Mouse (Mus musculus) retina, adult 2 months (tissue): ENCODE data around the gene Drd4.

Experiments used
- DNase-seq: peaks from one replicate; pipeline ENCODE4 v3.0.0-alpha.2; 2012; ENCODE audit warnings: low read depth, low spot score

Drd4 gene

DNA sequence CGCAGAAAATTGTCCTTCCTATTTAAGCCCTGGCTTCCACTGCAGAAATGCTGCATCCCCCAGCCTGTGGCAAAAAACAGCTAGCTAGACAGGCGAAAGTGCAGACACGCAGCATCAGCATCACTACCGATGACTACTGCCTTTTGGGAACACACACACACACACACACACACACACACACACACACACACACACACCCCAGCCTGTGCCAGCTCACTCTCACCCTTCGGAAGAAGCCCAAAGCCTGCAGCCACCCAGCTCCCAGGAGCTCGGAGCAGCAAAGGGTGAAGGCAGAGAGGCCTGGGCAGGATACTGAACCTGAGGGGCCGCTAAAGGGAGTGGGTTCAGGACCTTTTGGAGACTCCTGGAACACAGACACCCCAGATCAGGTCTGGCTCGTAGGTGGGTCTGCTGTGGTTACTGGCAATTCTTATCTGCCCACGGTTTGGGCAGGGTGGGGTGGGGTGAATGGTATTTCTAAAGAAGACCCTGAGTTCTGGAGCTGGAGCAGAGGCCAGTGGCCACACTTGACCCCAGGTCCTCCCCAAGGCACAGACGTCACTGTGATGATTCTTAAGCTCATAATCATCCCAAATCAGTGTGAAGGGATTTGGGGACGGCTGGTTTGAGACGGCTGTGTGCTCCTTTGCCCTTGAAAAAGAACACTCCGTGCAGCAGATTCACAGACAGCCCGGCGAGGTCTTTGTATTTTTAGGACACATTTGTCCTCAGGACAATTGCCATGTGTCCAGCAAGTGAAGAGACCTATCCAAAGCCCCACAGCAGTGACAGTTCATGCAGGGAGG, 980 bp downstream of the Drd4 start:
- DNase-seq: peak; percentile 87

GRCm38 (mm10) chr7:141293852-141294471, 2.2 kb downstream of the Drd4 start:
- DNase-seq: peak; percentile 29

DNA sequence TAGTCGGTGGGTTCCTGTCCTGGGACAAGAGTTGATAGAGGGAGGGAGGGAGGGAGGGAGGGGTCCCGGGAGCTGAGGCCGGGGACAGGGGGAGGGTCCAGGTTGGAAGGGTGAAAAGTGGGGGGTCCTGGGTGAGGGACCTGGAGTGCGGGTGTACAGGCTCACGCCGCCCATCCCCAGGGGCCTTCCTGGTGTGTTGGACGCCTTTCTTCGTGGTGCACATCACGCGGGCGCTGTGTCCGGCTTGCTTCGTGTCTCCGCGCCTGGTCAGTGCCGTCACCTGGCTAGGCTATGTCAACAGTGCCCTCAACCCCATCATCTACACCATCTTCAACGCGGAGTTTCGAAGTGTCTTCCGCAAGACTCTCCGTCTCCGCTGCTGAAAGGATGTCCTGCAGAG, 2.7 kb downstream of the Drd4 start:
- DNase-seq: no peak

DNA sequence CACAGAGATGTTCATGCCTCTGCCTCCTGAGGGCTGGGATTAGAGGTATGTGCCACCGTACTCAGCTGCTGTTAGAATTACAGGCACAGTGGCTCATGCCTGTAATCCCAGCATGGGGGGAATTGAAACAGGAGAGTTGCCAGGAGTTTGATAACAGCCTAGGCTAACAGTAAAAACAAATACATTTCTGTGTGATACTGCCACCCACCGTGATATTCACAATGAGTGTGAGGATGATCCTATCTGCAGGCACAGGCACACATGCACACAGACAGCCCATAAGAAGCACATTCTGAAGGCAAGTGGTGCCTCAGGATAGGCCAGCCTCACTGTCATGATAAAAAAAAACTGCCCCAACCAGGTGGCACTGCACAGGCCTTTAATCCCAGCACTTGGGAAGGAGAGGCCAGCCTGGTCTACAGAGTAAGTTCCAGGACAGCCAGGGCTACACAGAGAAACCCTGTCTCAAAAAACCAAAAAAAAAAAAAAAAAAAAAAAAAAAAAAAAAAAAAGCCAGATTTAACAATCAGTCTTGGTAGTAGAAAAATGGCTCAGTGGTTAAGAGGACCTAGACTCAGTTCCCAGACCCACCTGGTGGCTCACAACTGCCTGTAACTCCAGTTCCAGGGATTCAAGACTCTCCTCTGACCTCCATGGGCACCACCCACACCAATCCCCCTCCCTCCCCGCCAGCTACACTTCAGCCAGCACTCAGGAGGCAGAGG, 6.3 kb downstream of the Drd4 start:
- no peak for DNase-seq

DNA sequence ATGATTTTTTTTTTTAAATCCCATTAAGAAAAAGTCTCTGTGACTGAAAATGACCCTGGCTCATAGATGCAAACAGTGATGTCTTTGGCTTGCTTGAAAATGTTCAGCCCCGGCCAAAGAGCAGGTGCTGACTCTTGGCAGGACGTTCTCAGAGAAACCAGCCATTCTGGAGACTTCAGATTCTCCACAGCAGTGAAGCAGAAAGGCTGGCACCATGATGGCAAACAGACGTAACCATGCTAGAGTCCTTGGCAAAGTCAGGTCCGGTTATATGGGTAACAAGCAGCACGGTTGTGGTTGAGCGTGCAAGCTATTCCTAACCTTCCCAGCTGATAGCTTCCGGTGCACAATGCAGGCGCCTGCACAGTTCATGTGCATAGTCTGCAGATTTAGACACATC, 7.4 kb downstream of the Drd4 start:
- no peak for DNase-seq

- no peak for DNase-seq
Observed at GRCm38 (mm10) chr7:141301386-141301785, 9.6 kb downstream of the Drd4 start.

DNA sequence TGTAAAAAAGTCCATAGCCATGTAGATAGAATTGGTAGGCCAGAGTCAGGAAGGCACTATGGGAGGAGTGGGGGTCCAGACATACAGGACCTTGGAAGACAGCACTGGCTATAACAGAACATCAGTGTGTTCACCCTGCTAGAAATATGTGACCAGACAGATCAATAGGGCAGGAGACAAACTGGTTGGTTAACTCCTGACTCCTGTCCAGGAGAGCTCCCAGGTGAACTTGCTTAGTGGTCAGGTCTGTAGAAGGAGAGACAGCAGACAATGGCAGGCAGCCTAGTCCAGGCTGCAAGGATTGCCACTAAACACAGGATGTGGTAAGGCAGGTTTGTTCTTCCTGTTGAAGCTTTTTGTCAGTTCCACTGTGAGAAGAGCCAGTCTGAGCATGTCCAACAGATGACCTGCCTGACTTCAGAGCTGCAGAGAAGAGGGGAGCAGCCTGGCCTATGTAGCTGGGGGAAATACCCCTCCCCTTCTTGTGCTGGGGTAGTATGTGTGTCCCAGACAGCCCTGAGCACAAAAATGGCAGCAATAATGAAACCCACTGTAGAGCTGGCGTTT, 11.0 kb downstream of the Drd4 start:
- DNase-seq: no peak

- no peak for DNase-seq
Observed at GRCm38 (mm10) chr7:141304537-141304936, 12.7 kb downstream of the Drd4 start.

DNA sequence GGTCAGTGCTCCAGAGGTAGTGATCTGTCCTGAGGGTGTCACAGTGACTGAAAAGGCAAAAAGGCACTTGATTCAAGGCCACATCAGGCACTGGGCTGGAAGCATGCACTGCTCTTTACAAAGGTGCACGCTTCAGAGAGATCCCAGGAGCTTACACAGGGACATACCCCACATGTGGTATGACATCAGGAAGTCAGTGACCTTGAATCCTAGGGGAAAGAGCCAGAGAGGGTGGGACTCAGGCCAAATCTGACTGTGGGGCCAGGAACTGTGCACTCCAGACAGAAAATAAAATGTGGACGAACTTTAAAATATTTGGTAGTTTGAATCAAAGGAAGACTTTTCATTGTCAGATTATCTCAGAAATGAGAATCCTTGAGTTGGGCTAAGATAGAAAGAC, 22.6 kb downstream of the Drd4 start:
- no peak for DNase-seq

- no peak for DNase-seq
Observed at GRCm38 (mm10) chr7:141315076-141315475, 23.3 kb downstream of the Drd4 start.

GRCm38 (mm10) chr7:141315974-141316373, 24.2 kb downstream of the Drd4 start:
- DNase-seq: no peak

- DNase-seq: no peak
Observed at GRCm38 (mm10) chr7:141317619-141318132, 25.9 kb downstream of the Drd4 start.

GRCm38 (mm10) chr7:141319446-141319845, 27.6 kb downstream of the Drd4 start:
- no peak for DNase-seq

- no peak for DNase-seq
Observed at GRCm38 (mm10) chr7:141324686-141325085, 32.9 kb downstream of the Drd4 start.

- DNase-seq: no peak
Observed at GRCm38 (mm10) chr7:141326546-141327446, 35.0 kb downstream of the Drd4 start.

- peak; percentile 99 for DNase-seq
Observed at GRCm38 (mm10) chr7:141327469-141328372, 35.9 kb downstream of the Drd4 start, which contains the start of the genes Deaf1 and Tmem80. Gene Deaf1 (minus strand): TSS chr7:141327690. Gene Tmem80 (plus strand): TSS chr7:141327739.

DNA sequence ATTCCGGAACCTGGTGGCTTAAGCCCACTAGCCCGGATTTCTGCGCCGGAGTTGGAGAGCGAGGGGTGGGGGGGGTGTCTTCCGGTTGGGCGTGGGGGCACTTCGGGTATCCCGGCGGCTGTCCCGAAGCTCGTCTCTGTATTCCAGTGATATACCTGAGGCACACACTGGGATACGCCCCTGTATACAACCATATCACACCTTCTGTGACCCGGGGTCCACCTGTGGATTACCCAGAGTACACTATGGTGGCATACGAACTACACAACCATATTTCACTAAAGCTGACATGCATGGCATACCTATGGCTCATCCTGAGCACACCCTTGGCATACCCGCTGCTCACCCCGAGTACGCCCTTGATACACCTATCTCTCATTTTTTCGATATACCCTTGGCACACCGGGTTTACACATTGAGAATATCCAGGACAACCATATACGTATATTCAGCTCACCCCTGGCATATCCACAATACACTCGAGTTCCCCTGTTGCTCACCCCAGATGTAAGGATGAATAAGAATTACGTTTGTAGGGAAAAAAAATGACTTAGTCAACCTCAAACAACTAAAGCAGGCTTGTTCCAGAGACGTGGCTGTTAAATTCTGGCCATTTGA, 36.7 kb downstream of the Drd4 start:
- DNase-seq: no peak

DNA sequence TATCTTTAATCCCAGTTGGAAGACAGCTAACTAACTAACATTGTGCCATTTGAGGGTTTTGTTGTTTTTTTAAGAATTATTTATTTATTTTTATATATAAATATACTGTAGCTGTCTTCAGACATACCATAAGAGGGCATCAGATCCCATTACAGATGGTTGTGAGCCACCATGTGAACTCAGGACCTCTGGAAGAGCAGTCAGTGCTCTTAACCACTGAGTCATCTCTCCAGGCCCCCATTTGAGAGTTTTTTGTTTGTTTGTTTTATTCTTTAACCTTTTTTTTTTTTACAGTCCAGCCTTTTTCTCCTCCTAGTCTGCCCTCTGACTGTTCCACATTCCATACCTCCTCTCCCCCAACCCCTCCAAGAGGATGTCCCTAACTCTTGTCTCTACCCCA, 38.9 kb downstream of the Drd4 start:
- DNase-seq: no peak

- no peak for DNase-seq
Observed at GRCm38 (mm10) chr7:141331990-141332389, 40.2 kb downstream of the Drd4 start.
